Mouse (Mus musculus) ovary, adult 18-20 months (tissue): Measurements from ENCODE around the gene Tle6.

ENCODE experiments used
- DNase-seq: peaks from one replicate; pipeline ENCODE4 v3.0.0; 2022; ENCODE audit warnings: low spot score, mixed read lengths

Tle6 gene

GRCm38 (mm10) chr10:81541363-81541762, 59.5 kb downstream of the Tle6 start:
- DNase-seq = no peak
